Mouse (Mus musculus): ENCODE results near the gene Fgf14.

DNA sequence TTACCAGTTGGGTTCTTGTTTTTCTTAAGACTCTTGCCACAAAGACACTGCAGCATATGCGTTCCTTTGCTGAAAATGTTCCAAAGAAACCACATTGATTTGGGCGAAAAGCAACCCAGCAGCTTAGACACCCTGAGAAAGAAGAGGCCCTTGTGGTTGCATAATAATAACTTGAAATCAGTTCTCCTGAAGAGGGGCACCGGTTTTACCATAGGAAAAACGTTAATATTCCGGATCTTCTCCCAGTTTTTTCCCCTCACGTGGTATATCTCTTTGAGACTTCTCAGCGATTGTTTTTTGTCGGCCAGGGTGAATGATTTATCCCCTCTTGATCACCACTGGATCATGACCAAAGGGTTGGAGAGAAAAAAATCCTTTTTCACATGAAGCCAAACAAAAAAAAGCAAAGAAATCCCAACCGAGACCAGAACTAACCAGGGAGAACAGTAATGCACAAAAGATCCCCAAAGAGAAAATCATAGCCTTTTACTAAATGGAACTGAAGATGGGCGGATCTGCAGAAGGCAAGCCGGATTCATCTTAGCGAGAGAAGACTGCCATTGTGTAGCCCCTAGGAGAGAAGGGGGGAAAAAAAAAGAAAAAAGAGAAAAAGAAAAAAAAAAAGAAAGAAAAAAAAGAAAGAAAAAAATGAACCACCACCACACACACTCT lies at the start of gene Fgf14:
- TF ChIP-seq CTCF (IDR thresholded peaks at IDR 0.05; ENCODE audit: insufficient read depth, low read depth, low read length) (no peak), POLR2A (IDR thresholded peaks at IDR 0.05; ENCODE audit: insufficient read depth, low read depth, low read length) (no peak)
